Mouse (Mus musculus): ENCODE results near the gene Fhad1. TPM values are rescaled to one million over a fixed set of nuclear protein-coding genes. Genes with fewer than 3 reads are reported as not detected.

The Fhad1 gene
- total RNA-seq, 2 experiments from 2014 or later: 0.17 to 0.48 TPM

DNA sequence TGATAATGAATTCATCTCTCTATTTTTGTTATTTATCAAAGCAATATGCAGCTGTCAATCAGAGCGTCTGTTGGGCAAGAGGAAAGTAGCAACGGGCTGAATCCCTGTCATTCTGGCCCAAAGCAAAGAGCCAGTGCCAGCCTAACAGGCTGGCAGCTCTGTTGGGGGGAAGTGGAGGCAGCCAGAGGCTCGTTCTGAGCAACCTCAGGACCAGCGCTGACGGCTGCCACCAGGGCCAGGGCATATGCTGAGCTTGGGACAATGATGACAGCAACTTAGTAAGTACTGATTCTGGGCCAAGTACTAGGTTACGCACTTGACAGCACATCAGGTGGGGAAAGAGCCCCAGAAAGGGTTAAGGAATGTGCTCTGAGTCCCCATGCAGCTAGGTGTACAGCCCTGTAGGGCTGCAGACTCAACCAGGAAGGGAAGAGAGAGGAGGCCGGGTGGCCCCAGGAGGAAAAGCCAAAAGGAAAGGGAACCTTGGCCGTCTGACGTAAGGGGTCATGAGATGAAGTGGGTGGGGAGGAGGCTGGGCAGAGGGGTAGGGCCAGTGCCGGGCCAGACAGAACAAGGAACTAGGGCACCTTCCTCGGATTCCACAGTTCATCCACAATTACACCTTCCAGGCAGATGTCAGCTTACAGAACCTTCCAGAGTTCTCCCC lies 144.1 kb downstream of the Fhad1 start:
- intact Hi-C loops (cut with DNase I): loop anchor here (5.0 kb wide), 1 partner anchor 47 kb away; no protein-coding TSS in a partner anchor
- DNase-seq: peak in 1 of 2 experiments; percentile 37

DNA sequence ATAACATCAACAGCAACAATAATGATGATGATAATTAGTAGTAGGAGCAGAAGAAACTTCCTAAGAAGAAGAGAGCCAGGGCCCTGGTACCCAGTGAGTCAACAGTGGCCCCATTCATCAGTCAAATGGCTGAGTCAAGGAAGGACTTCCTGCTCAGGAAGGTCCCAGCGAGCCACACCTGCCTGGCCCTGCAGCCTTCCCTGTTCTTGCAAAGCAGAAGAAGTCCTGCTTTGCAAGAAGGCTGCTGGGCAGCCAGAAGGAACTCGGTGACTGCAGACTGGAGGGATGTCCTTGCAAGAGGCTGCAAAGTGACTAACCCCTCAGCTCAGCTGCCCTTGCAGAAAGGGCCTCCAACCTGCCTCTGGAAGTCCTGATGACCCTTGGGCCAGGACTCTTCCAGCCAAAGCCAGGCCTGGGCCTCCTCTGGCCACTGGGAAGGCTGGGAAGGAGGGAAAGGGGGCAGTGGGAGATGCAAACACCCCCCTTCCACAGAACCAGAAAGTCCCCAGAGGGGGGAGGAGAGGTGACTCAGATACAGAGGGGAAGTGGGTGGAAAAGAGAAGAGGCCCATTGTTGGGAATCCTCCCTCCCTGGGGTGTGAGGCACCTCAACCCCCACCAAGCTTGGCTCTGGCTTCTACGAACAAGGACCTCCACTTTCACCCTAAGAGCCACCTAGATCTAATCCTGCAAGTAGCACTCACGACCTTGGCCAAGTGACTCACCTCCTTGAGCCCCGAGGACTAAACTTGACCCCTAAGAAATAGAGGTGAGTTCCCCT lies 145.3 kb downstream of the Fhad1 start:
- DNase-seq: no peak
- intact Hi-C loops (cut with DNase I): loop anchor here (5.0 kb wide), 1 partner anchor 48 kb away; no protein-coding TSS in a partner anchor

DNA sequence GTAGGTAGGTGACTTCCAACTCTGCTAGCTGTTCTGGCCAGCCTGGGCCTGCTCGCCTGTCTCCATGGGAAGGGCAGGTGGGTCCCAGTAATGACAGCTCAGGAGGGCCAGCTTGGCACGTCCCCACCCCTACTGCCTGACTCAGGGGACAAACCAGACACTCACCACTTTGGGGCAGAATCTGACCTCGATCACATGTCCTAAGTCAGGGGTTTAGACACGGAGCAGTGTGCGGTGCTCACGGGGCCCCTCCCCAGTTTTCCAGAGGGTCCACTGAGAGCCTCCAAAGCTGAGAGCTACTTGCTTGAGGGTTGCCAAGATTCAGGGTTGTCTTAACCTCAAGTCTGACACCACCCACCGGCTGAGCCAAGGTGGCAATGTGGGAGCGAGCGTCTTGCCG lies 146.8 kb downstream of the Fhad1 start:
- intact Hi-C loops (cut with DNase I): no loop called here
- no peak for DNase-seq

DNA sequence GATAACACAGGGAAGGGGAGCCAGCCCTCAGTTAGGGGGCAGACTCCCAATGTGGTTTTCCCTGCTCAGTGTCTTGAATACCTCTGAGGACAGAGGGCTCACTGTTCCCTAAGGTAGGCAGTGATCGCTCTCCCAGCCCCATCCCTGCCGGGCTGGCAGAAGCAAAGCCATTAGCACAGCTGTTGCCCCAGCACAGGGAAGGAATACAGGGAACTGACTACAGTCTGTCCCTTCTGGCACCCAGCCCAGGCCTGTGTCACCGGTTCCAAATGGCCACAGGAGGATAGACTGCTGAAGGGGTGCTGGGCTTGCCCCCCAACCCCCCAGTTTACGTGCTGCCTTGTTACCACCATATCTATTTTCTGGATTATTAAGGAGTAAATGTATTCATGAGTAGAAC lies 147.4 kb downstream of the Fhad1 start:
- DNase-seq: peak; percentile 74 to 77

DNA sequence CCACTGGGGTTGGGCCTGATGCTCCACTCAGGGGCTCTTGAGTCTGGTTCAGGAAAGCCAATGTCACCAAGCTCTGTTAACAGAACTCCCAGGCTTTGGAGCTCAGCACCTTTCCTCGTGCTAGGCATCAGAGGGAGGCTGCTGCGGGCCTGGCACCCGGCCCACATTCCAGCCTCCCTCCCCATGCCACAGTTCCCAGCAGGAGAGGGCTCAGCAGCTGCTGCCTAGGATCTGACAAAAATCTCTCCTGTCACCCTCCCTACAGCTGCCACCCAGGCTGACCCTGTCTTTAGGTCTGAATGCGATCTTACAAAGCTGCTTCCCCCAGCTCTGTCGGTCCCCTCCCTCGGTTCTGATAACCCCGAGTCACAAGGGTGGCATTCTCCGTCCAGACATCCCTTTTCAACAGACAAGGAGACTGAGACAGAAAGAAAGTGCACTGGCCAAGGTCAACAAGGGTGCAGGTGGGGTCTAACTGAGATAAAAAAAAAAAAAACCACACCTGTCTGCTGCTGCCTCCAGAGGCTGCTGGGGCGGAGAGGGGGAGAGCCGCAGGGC lies 147.9 kb downstream of the Fhad1 start:
- peak; percentile 58 to 61 for DNase-seq
- intact Hi-C loops (cut with DNase I): no loop called here

More for the DNA sequence above, 147.4 kb downstream of the Fhad1 start:
- intact Hi-C loops (cut with DNase I): no loop called here

DNA sequence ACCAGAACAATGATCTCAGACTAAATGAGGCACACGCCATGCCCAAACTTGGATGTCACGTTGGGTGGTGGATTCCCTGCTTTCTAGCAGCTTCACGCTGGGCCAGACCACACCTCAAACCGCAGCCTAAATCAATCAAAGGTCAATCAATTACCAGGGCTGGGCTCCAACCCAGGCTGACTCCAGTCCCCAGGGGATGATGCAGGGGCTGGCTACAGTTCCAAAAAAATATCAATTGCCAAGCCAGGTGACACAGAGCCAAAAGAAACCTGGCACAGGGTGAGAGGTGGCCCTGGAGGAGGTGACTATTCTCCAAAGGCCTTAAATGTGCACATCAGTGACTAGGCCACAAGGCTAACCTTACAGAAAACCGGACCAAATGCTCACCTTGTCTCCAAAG lies 149.3 kb downstream of the Fhad1 start:
- DNase-seq: no peak

DNA sequence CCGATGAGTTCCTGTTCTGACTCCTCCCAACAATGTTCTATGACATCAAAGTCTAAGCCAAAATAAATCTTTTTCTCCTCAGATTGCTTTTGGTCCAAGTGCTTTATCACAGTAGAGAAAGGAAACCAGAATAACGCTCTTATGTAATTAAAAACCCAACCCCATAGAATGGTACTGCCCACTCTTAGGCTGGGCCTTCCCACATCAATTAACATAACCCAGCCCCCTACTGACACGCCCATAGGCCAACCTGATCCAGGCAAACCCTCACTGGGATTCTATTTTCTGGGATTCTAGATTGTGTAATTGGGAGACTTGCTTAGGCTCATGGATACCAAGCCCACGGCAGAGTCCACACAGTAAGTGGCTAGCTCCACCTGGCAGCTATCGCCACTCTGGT lies 149.9 kb downstream of the Fhad1 start:
- DNase-seq: no peak
- intact Hi-C loops (cut with DNase I): no loop called here

More for the DNA sequence above, 149.3 kb downstream of the Fhad1 start:
- intact Hi-C loops (cut with DNase I): no loop called here

DNA sequence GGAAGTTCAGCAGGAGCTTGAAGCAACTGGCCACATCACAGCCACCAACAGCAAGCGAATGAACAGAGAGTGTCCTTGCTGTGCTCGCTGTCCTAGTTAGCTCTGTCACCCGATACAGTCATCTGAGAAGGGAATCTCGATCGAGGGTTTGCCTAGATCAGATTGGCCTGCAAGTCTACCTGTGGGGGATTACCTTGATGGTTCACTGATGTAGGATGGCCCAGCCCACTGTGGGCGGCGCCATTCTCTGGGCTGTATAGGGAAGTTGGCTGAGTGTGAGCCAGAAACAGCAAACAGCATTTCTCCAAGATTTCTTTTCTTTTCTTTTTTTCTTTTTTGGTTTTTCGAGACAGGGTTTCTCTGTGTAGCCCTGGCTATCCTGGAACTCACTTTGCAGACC lies 150.4 kb downstream of the Fhad1 start:
- no peak for DNase-seq
- intact Hi-C loops (cut with DNase I): no loop called here

DNA sequence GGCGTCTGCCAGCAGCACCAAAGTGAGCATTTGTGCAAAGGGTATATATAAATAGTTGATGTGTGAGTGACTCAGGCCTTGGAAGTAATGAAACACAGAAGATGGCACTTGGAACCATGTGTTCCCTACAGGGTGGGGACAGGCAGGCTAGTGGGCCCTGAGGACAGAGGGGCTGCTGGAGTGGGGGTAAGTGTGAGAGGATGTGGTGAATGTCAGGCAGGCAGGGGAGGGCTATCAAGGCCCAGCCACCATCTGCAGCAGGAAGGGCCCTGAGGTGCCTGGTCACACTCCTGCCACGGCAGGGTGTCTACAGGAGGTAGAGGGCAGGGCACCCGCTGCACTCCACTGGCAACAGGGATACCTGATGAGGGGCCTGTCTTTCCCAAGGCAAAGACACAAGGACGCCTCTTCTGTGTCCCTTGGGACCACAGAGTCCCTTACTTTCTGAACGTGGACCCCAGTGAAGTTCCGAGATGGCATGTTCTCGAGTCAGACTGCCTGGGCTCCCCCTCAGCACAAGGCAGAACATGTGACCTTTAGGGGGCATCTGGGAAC lies 151.1 kb downstream of the Fhad1 start:
- intact Hi-C loops (cut with DNase I): no loop called here

DNA sequence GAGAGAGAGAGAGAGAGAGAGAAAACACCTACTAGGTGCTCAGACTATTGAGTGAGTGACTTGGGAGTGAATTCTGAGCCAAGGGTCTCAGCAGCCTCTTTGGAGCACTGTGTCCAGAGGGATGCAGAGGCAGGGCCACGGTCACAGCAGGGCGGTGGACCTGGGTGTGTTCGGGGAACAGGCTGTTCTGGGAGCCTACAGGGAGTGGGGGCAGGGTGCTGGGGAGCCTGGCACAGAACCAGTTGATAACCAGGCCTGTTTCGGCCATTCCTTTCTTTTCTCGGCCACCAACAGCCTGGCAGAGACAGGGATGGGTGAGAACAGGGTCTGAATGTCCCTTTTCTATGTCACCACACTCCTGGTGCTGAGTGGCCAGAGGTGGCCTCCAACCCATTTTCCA lies 152.0 kb downstream of the Fhad1 start:
- peak in 1 of 2 experiments; percentile 41 for DNase-seq
- intact Hi-C loops (cut with DNase I): no loop called here

More for the DNA sequence above, 151.1 kb downstream of the Fhad1 start:
- DNase-seq: no peak

DNA sequence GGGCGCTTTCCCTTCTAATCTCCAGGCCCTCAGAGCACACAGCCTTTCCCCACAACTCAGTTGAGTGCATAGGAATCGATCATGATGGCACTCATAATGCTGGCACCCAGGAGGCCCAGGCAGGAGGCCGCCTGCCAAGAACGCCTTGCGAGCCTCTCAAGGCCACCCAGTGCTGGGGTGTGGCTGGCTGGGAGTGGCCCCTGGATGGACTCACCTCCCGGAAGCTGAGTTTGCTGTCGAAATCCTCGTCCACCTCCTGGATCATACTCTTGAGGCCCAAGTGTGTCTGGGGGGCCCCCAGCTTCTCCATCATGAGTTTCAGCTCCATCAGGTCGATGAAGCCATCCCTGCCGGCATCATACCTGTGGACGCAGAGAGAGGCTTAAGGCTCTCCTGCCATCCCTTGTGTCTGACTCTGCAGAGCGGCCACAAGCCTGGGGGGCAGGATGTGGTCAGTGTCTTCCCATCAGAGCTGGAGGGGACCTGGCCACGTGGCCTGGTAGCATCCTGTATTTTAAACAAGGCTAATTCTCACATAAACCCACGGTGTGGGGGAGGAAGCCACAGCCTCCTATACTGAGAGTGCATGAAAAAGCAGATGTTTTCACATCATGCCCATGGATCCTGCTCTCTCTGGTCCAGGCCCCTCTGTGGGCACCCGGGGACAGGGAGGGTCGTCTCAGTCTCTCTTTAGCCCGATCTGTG lies 153.1 kb downstream of the Fhad1 start:
- DNase-seq: no peak
- intact Hi-C loops (cut with DNase I): no loop called here

DNA sequence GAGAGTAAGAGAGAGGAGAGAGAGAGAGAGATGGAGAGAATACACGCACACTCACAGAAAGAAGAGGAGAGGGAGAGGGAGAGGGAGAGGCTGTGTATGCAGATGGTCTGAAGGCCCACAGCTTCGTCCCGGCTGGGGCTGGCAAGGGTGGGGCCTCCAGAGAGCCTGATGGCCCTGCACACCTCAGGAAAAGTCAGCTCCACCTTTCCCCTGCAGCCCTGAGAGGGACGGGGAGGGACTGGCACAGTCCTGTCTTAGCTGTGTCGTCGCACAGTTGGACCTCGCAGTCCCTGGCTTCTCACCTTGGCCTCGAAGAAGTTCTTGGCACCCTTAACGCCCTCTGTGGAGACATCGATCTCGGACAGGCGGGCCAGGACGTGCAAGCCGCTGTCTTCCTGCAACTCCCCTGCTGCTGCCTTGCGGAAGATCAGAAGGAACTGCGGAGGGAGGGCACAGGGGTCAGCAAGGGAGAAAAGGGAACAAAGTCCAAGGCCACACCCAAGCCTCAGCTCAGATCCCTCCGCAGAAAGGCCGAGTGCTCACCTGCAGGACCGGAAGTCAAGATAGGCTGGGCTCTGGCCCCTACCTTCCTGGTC lies 154.5 kb downstream of the Fhad1 start:
- intact Hi-C loops (cut with DNase I): no loop called here

DNA sequence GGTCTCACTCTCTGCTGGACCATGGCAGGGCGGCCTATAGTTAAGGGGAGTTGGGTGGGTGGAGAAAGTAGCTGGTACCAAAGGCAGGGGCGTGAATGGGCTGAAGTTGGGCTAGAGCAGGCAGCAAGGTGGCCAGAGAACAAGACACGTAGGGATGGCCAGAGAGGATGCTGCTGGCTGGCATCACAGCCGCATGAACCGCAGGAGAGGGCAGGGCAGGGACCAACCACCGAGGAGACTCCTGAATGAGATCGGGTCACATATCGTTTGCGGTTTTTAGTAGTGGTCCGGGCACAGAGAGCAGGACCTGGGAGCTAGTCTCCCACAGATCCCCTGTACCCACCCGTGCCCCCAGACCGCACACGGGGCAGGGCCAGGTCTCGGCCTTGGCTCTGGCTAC lies 155.5 kb downstream of the Fhad1 start:
- intact Hi-C loops (cut with DNase I): no loop called here
- no peak for DNase-seq

More for the DNA sequence above, 154.5 kb downstream of the Fhad1 start:
- DNase-seq: no peak

DNA sequence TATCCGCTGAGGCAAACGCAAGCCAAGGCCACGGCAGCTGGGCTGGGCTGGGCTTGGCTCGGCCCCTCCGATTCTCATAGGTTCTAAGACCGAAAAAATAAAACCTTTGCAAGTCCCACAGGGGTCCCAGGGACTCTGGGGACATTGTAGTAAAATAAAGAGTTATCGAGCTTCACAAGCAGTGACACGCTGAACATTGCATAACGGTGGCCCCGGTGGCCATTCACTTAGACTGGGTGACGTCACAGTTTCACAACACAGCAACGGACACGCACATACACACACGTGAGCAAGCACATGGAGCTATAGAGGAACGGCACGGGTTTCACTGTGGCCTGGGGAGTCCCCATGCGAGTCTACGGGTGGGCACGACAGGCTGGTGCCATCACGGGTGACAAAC lies 156.4 kb downstream of the Fhad1 start:
- DNase-seq: peak in 1 of 2 experiments; percentile 30
- intact Hi-C loops (cut with DNase I): no loop called here

DNA sequence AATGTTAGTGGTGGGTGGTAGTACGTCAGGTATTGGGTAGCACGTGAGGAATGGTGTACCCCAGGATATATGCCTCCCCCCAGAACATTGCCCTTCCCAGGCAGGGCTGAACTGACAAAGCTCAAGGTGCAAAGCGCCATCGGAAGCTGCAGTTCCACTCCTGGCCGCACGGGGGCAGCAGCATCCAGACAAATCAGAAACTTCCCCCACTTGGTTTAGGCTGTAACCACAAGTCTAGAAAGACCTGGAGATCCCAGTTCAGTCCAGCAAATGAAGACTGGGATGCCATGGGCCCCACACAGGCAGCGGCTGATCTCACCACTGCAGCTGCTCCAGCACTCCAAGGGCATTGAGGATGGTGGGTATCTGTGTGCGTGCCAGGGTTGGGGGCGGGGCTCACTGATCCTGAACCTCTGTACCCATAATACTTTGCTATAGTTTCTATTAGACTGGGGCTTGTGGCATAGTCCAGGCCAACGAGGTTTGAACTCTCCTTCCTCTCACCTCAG lies 157.4 kb downstream of the Fhad1 start:
- DNase-seq: peak; percentile 80 to 89
- intact Hi-C loops (cut with DNase I): loop anchor here (1.0 kb wide), 1 partner anchor 101 kb away; no protein-coding TSS in a partner anchor

DNA sequence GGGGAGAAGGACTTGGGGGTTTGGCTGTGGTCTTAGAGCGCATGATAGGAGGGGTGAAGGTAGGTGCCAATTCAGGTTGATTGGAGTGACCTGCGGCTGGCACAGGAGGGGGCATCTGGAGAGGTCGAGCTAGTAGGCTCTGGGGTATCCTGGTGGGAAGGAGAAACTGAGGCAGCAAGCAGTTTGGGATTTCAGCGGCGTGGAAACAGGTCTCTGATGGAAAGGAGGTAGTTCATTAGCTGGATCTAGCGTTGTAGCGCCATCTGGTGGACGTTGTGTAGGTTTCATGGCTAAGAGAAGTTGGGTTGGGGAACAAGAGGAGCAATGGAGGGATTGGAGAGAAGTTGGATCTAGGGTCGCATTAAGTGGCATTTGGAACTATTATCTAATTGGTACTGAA lies 161.4 kb downstream of the Fhad1 start:
- intact Hi-C loops (cut with DNase I): no loop called here
- peak; percentile 69 to 78 for DNase-seq

DNA sequence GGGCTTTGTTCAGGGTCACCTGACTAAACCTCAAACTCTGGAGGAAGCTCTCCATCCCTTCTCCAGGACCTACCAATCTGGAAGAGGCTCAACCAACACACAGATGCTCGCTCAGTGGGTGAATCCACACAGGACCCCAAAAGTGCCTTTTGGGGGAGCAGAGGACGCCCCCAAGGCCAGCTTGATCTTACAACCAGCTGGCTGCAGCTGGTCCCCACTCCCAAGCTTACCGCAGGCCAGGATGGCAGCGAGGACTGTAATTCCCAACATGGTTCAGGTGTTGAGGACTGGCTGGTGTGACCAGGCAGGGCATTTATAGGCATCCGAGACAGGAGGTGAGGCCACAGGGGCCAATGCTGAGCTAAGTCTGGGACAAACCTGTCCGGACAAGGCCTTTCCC lies 168.9 kb downstream of the Fhad1 start, which contains the start of gene Ctrc:
Ctrc (minus strand) TSS at position 361 of the 400 bp plus-strand sequence.
- no peak for DNase-seq
- intact Hi-C loops (cut with DNase I): no loop called here
